28 mouse cellular contexts compared by ENCODE assay signal in genomic region chr7:126062228-126062627, GRCm38 (mm10). TPM values are rescaled to one million over a fixed set of nuclear protein-coding genes. Genes with fewer than 3 reads are reported as not detected.
DNase-seq lines count a peak whose midpoint lies in the region; ATAC-seq and TF ChIP-seq lines count a peak whose summit lies in the region.
"Had no signal": no experiment of that assay in that cellular context is flagged by ENCODE, and none has a peak within 500 bp of the region (broad histone marks: within the 10 kb centered on the region; RNA-seq: fewer than 3 reads in every experiment).

No protein-coding gene starts in this region.

- no peak for TF ChIP-seq CTCF in hindbrain, postnatal 0 days (IDR thresholded peaks at IDR 0.05; ENCODE audit: low read depth)

- H3K36me3 ChIP-seq in forebrain, embryonic 15.5 days, result no peaks in the 10 kb centered on the region
- no peaks in the 10 kb centered on the region for H3K36me3 ChIP-seq in forebrain, embryonic 10.5 days (replicated peaks)
- H3K36me3 ChIP-seq in midbrain, embryonic 10.5 days, result no peaks in the 10 kb centered on the region
- H3K36me3 ChIP-seq in midbrain, embryonic 15.5 days (replicated peaks), result no peaks in the 10 kb centered on the region
- no peaks in the 10 kb centered on the region for H3K36me3 ChIP-seq in hindbrain, postnatal 0 days (ENCODE audit: insufficient read depth, low read length)
- no peaks in the 10 kb centered on the region for H3K36me3 ChIP-seq in midbrain, embryonic 16.5 days (ENCODE audit: control insufficient read depth, insufficient read depth, low read length)
- H3K36me3 ChIP-seq: kidney, embryonic 15.5 days; liver, embryonic 12.5 days had no signal

- ATAC-seq in forebrain, embryonic 15.5 days (replicated peaks), result peak; percentile 46; the same call in 1 of the 2 replicates
- no peak for ATAC-seq in midbrain, embryonic 15.5 days (replicated peaks)
- ATAC-seq in hindbrain, postnatal 0 days, result peak; percentile 79
- peak; percentile 60; the same call in 1 of the 2 replicates for ATAC-seq in midbrain, embryonic 16.5 days
- ATAC-seq: inflammation-experienced regulatory T-cells, adult 6 months; liver, embryonic 12.5 days; liver, postnatal 0 days had no signal

- no peaks in the 10 kb centered on the region for H3K9me3 ChIP-seq in forebrain, embryonic 15.5 days
- H3K9me3 ChIP-seq in forebrain, embryonic 10.5 days, result no peaks in the 10 kb centered on the region; the same call in 1 of the 2 replicates
- H3K9me3 ChIP-seq in midbrain, embryonic 10.5 days (replicated peaks), result no peaks in the 10 kb centered on the region
- H3K9me3 ChIP-seq in midbrain, embryonic 15.5 days, result no peaks in the 10 kb centered on the region
- no peaks in the 10 kb centered on the region for H3K9me3 ChIP-seq in hindbrain, postnatal 0 days (ENCODE audit: low read length)
- 0 out of 2 replicates have a peak, but pooled peaks cover 2% of the 10 kb centered on the region for H3K9me3 ChIP-seq in midbrain, embryonic 16.5 days (replicated peaks; ENCODE audit: control insufficient read depth, low read length, poor library complexity, severe bottlenecking)
- H3K9me3 ChIP-seq: kidney, embryonic 15.5 days; liver, embryonic 12.5 days had no signal

- no peak overlapping the region for H3K9ac ChIP-seq in forebrain, embryonic 15.5 days (replicated peaks)
- H3K9ac ChIP-seq in midbrain, embryonic 15.5 days, result no peak overlapping the region
- H3K9ac ChIP-seq in hindbrain, postnatal 0 days (replicated peaks; ENCODE audit: low read length), result no peak overlapping the region
- H3K9ac ChIP-seq in midbrain, embryonic 16.5 days (ENCODE audit: low read depth, low read length), result no peak overlapping the region
- H3K9ac ChIP-seq: kidney, embryonic 15.5 days; liver, embryonic 12.5 days; liver, postnatal 0 days had no signal

- H3K27ac ChIP-seq in forebrain, embryonic 15.5 days (replicated peaks), result no peak overlapping the region
- H3K27ac ChIP-seq in forebrain, embryonic 10.5 days, result no peak overlapping the region
- H3K27ac ChIP-seq in midbrain, embryonic 10.5 days (replicated peaks), result peak overlapping the region; percentile 23; the same call in 1 of the 2 replicates
- H3K27ac ChIP-seq in midbrain, embryonic 15.5 days, result no peak overlapping the region
- no peak overlapping the region; the same call in 1 of the 2 replicates for H3K27ac ChIP-seq in hindbrain, postnatal 0 days
- H3K27ac ChIP-seq in midbrain, embryonic 16.5 days (ENCODE audit: low read length), result no peak overlapping the region
- H3K27ac ChIP-seq: gastrocnemius, adult 2 months; kidney, embryonic 15.5 days; layer of hippocampus, adult 2 months; left cerebral cortex, adult 2 months; liver, embryonic 12.5 days had no signal

- 16% methylated on average over 4 of the region's 4 CpGs for WGBS in forebrain, embryonic 15.5 days
- WGBS in forebrain, embryonic 10.5 days, result 71% methylated on average over 4 of the region's 4 CpGs
- WGBS in midbrain, embryonic 10.5 days, result 59% methylated on average over 4 of the region's 4 CpGs
- WGBS in midbrain, embryonic 15.5 days, result 22% methylated on average over 4 of the region's 4 CpGs
- 21% methylated on average over 4 of the region's 4 CpGs for WGBS in hindbrain, postnatal 0 days
- 25% methylated on average over 4 of the region's 4 CpGs for WGBS in midbrain, embryonic 16.5 days

- no peak overlapping the region for H3K4me2 ChIP-seq in forebrain, embryonic 15.5 days (replicated peaks)
- no peak overlapping the region for H3K4me2 ChIP-seq in midbrain, embryonic 15.5 days
- H3K4me2 ChIP-seq in hindbrain, postnatal 0 days (ENCODE audit: low read depth, low read length), result no peak overlapping the region
- no peak overlapping the region for H3K4me2 ChIP-seq in midbrain, embryonic 16.5 days (ENCODE audit: low read length)
- H3K4me2 ChIP-seq: heart, embryonic 11.5 days; kidney, embryonic 15.5 days; liver, embryonic 12.5 days had no signal

- peaks cover 13% of the 10 kb centered on the region for H3K4me1 ChIP-seq in forebrain, embryonic 15.5 days
- peaks cover 24% of the 10 kb centered on the region for H3K4me1 ChIP-seq in forebrain, embryonic 10.5 days
- H3K4me1 ChIP-seq in midbrain, embryonic 10.5 days, result peaks cover 27% of the 10 kb centered on the region
- H3K4me1 ChIP-seq in midbrain, embryonic 15.5 days, result peaks cover 9% of the 10 kb centered on the region
- H3K4me1 ChIP-seq in hindbrain, postnatal 0 days (ENCODE audit: insufficient read depth, low read length), result peaks cover 10% of the 10 kb centered on the region; the same call in 1 of the 2 replicates
- H3K4me1 ChIP-seq in midbrain, embryonic 16.5 days (ENCODE audit: control insufficient read depth, insufficient read depth, low read length), result peaks cover 19% of the 10 kb centered on the region
- H3K4me1 ChIP-seq: liver, embryonic 12.5 days had no signal

- no peaks in the 10 kb centered on the region for H3K27me3 ChIP-seq in forebrain, embryonic 15.5 days
- H3K27me3 ChIP-seq in forebrain, embryonic 10.5 days (ENCODE audit: poor library complexity, severe bottlenecking), result no peaks in the 10 kb centered on the region
- H3K27me3 ChIP-seq in midbrain, embryonic 10.5 days (ENCODE audit: low read depth, poor library complexity, severe bottlenecking), result peaks cover 11% of the 10 kb centered on the region; the same call in 1 of the 2 replicates
- H3K27me3 ChIP-seq in midbrain, embryonic 15.5 days (replicated peaks), result no peaks in the 10 kb centered on the region
- H3K27me3 ChIP-seq in hindbrain, postnatal 0 days (ENCODE audit: insufficient read depth, low read length), result no peaks in the 10 kb centered on the region
- H3K27me3 ChIP-seq in midbrain, embryonic 16.5 days (ENCODE audit: control insufficient read depth, insufficient read depth, low read depth, low read length), result no peaks in the 10 kb centered on the region

- DNase-seq in forebrain, embryonic 10.5 days (ENCODE audit: extremely low spot score, low spot score), result no peak
- no peak for DNase-seq in midbrain, embryonic 10.5 days (ENCODE audit: low spot score)
- peak; percentile 71 for DNase-seq in hindbrain, postnatal 0 days (ENCODE audit: low spot score)
- no peak for DNase-seq in adrenal gland, adult (ENCODE audit: inconsistent age in 2 of 2, low spot score in 1 of 2)
- no peak for DNase-seq in adrenal gland, adult 2 months
- DNase-seq: cerebellum, adult 8-10 months; cerebellum, postnatal 25 days; gastrocnemius, adult 2 months; gastrocnemius, postnatal 36 days; heart, adult 18-20 months; heart, postnatal 36 days; kidney, adult 11 months; kidney, postnatal 25 days; liver, postnatal 0 days; lung, postnatal 36 days; right cerebral cortex, postnatal 4 days; thymus, postnatal 4 days had no signal

- H3K4me3 ChIP-seq in forebrain, embryonic 15.5 days, result no peak overlapping the region
- no peak overlapping the region for H3K4me3 ChIP-seq in forebrain, embryonic 10.5 days
- H3K4me3 ChIP-seq in midbrain, embryonic 10.5 days, result no peak overlapping the region
- no peak overlapping the region for H3K4me3 ChIP-seq in midbrain, embryonic 15.5 days
- no peak overlapping the region for H3K4me3 ChIP-seq in hindbrain, postnatal 0 days (ENCODE audit: low read length)
- no peak overlapping the region for H3K4me3 ChIP-seq in midbrain, embryonic 16.5 days (ENCODE audit: low read depth, low read length)
- H3K4me3 ChIP-seq: gastrocnemius, adult 2 months; kidney, embryonic 15.5 days; layer of hippocampus, adult 2 months; left cerebral cortex, adult 2 months; liver, embryonic 12.5 days had no signal

RNA-seq across cellular contexts. Expression of gene Gsg1l, which starts 20.0 kb away (rescaled TPM):
- 5.1 and 5.4 TPM in 2 replicates for polyA plus RNA-seq in forebrain, embryonic 15.5 days (2015; fragmentation: Nextera tagmentation; extraction: Ambion mirVana)
- 0.10 and 0.11 TPM in 2 replicates for polyA plus RNA-seq in forebrain, embryonic 10.5 days (2016; fragmentation: Nextera tagmentation; extraction: Ambion mirVana)
- polyA plus RNA-seq in midbrain, embryonic 10.5 days (2016; fragmentation: Nextera tagmentation; extraction: Ambion mirVana), result 1.1 and 1.9 TPM in 2 replicates
- polyA plus RNA-seq in midbrain, embryonic 15.5 days (2015; fragmentation: Nextera tagmentation; extraction: Ambion mirVana), result 10.3 and 10.5 TPM in 2 replicates
- total RNA-seq in hindbrain, postnatal 0 days (2014; rRNA removed), result 63.4 and 65.0 TPM in 2 replicates
- polyA plus RNA-seq in hindbrain, postnatal 0 days (2015; fragmentation: Nextera tagmentation; extraction: Ambion mirVana), result 20.8 and 22.0 TPM in 2 replicates
- 9.8 and 12.5 TPM in 2 replicates for polyA plus RNA-seq in midbrain, embryonic 16.5 days (2015; fragmentation: Nextera tagmentation; extraction: Ambion mirVana)
- total RNA-seq in adrenal gland, adult 2 months (2021), result 100 to 1,000 TPM in 1 of 2 experiments, 10 to 100 TPM in 1; 68.8 to 110 TPM
- 158 and 175 TPM in 2 replicates for polyA plus RNA-seq in adrenal gland, adult 2 months (2012; rRNA removed)
- total RNA-seq: gastrocnemius, adult 2 months; gastrocnemius, postnatal 36 days; megakaryocyte, adult 5-6 weeks had no signal
- polyA plus RNA-seq: inflammation-experienced regulatory T-cells, adult 6 months; liver, embryonic 12.5 days; thymus, postnatal 0 days had no signal
